Mouse (Mus musculus) B cell, adult 62 days (primary cell): ENCODE data around the gene Ccm2. TPM values are rescaled to one million over a fixed set of nuclear protein-coding genes. Genes with fewer than 3 reads are reported as not detected.

ENCODE experiments used
- total RNA-seq: library from RNA; stranded (reverse); gene quantifications from 4 replicates; pipeline ENCODE4 v1.2.4, GENCODE M21; 2023

Gene Ccm2
- total RNA-seq: 264 to 295 TPM (median 278 TPM) in 4 replicates

DNA sequence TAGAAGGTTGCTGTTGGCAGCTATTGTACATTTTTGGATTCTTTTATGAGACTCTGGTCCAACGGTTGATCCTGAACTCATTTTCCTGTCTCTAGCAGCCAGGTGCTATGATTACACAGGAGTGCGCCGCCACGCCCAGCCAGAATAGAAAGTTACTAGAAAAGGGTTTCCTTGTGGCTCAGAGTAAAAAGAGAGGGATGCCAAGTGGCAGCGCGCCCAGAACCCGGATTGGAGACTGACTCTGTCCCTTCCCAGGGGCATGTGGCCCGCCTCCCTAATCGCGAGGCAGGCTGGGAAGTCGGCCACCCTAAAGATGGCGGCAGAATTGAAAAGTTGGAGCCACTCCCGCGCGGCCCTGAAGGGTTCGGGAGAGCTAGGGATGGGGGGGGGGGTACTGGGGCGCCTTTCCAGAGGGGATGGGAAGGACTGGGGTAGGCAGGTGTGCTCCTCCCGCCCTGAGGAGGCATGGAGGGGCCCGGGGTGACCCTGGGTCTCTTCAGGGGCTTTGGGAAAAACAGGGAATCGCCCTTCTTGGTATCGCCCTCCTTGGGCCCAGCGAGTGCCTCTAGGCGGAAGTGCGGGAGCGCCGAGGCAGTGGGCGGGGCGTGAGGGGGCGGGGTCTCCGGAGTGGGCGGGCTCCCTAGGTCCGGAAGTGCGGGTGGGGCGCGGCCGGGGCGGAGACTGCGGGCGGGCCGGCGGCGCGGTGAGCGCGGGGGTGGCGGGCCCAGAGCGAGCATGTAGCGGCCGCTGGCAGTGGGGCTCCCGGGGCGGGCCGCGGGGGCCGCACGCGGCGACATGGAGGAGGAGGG, at the start of gene Ccm2:
Gene Ccm2 (plus strand): TSS at position 683 of the 809 bp plus-strand sequence.

GRCm38 (mm10) chr11:6520507-6521173, 26.0 kb upstream of the Ccm2 start, which contains the start of gene Myo1g:
Gene Myo1g (minus strand): TSS chr11:6520965.

GRCm38 (mm10) chr11:6605491-6606399, 59.1 kb downstream of the Ccm2 start, which contains the start of gene Nacad:
Gene Nacad (minus strand): TSS chr11:6606053.

DNA sequence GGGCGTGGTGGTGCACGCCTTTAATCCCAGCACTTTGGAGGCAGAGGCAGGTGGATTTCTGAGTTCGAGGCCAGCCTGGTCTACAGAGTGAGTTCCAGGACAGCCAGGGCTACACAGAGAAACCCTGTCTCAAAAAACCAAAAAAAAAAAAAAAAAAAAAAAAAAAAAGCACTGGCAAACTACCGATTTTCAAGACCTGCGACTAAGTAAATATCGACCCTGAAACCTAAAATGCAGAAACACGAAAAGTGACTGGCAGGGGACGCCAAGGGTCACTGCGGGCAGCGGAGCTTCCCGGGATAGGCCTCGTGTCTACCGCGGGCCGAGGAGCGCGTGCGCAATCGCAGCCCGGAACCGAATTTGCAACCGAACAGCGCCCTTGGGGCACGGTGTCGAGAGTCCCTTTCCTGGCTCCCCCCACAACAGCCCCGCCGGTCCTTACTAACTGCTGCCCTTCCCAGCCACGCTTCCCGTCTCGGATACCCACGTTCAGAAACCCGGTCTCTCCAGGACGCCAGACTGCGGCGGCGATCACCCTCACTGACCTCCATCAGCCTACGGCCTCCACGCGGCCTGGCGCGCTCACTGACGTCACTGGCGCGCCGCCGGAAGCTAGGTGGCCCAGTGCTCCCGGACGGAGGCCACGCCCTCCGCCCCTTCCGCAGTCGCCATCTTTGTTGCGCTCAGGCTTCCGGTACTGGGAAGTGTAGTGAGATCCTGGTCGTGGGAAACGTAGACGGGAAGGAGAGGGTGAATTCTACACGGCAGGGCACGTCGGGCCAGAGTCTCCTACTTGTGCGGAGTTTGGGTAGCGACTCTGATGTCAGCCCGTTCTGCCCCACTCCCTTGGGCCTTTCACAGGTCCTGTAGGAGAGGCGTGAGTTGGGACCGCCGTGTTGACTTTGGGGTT, 79.0 kb downstream of the Ccm2 start, which contains the start of gene Tbrg4:
Gene Tbrg4 (minus strand): TSS at position 590 of the 910 bp plus-strand sequence.

DNA sequence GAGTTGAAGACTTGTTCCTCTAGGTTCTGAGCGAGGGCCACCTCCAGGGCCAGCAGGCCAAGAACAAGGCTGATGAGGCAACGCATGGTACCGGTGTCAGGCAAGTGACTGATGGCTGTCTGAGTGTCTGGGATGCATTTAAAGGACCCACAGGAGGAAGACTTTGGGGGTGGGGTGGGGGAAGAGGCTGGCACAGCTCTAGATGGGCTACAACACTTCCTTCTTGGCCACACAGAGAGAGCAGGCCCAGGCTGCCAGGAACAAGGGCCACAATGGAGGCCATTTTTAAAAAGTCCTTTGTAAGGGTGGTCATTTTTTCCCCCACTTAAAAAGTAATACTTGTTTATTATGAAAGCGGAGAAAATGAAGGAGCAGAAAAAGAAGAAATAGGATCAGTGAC, 91.8 kb downstream of the Ccm2 start, which contains the start of gene Wap:
Gene Wap (minus strand): TSS at position 101 of the 400 bp plus-strand sequence.

Other genes starting within 250 kb of the Ccm2 start
- gene Zmiz2, start 157.8 kb upstream of the Ccm2 start, total RNA-seq: 172 to 185 TPM (median 179 TPM) in 4 replicates
- gene Ppia, start 131.4 kb upstream of the Ccm2 start, total RNA-seq: 958 to 1,167 TPM (median 1,125 TPM) in 4 replicates
- gene H2afv, start 102.4 kb upstream of the Ccm2 start, total RNA-seq: 50.9 to 57.2 TPM (median 53.9 TPM) in 4 replicates
- gene Purb, start 71.0 kb upstream of the Ccm2 start, total RNA-seq: 82.8 to 88.0 TPM (median 84.4 TPM) in 4 replicates
- 267 to 298 TPM (median 283 TPM) in 4 replicates for gene Myo1g, start 25.9 kb upstream of the Ccm2 start, total RNA-seq
- gene Nacad, start 59.2 kb downstream of the Ccm2 start, total RNA-seq: 0.18 to 1.3 TPM (median 0.60 TPM) in 4 replicates
- 143 to 154 TPM (median 148 TPM) in 4 replicates for gene Tbrg4, start 79.2 kb downstream of the Ccm2 start, total RNA-seq
- gene Wap, start 91.8 kb downstream of the Ccm2 start, total RNA-seq: not detected in 4 replicates
- not detected in 4 replicates for gene Ramp3, start 111.6 kb downstream of the Ccm2 start, total RNA-seq